Mouse (Mus musculus): Measurements from ENCODE around the gene Prkar2b.
"Not testable (repeated sequence)": the region's sequence is repeated elsewhere in the genome, so short reads cannot be mapped to it uniquely, and the experiment has no call there.

- not testable (repeated sequence) for TF ChIP-seq POLR2A (IDR thresholded peaks at IDR 0.05; ENCODE audit: control insufficient read depth, extremely low read depth, insufficient read depth, low read length, poor library complexity); CTCF (IDR thresholded peaks at IDR 0.05; ENCODE audit: borderline replicate concordance, control insufficient read depth, extremely low read depth, insufficient read depth, low read length, poor library complexity)
These were observed 51.1 kb downstream of the Prkar2b start for GRCm38 (mm10) chr12:32009985-32010369.
